ENCODE assay signal across 13 mouse cellular contexts in genomic region chr2:151571873-151572700, GRCm38 (mm10). TPM values are rescaled to one million over a fixed set of nuclear protein-coding genes. Genes with fewer than 3 reads are reported as not detected.
DNase-seq lines count a peak whose midpoint lies in the region; ATAC-seq and TF ChIP-seq lines count a peak whose summit lies in the region.
"Had no signal": no experiment of that assay in that cellular context is flagged by ENCODE, and none has a peak within 500 bp of the region (broad histone marks: within the 10 kb centered on the region; RNA-seq: fewer than 3 reads in every experiment).

Sdcbp2 (plus strand) TSS chr2:151572622.

- WGBS in stomach, postnatal 0 days = 49% methylated on average over 17 of the region's 17 CpGs

- no peak for DNase-seq in layer of hippocampus, adult 2 months (ENCODE audit: low spot score in 2 of 2)
- no peak for DNase-seq in layer of hippocampus, adult 9-11 months
- DNase-seq in T-cell, adult 2 months (ENCODE audit: low spot score) = peak; percentile 32
- peak; percentile 22 to 46 for DNase-seq in lung, adult 18-20 months
- peak; percentile 94 for DNase-seq in stomach, postnatal 0 days (ENCODE audit: low spot score)
- DNase-seq in layer of hippocampus, adult 18-20 months (ENCODE audit: low spot score in 2 of 2) = no peak
- no peak for DNase-seq in right cerebral cortex, postnatal 10 days (ENCODE audit: low spot score in 2 of 2)
- DNase-seq: adrenal gland, adult 8-10 months; cerebellum, adult 11-12 months; kidney, postnatal 4 days; liver had no signal

- TF ChIP-seq EP300 in stomach, postnatal 0 days (optimal IDR thresholded peaks at IDR 0.05) = no peak

- peaks cover 7% of the 10 kb centered on the region; the same call in 1 of the 2 replicates for H3K4me1 ChIP-seq in stomach, postnatal 0 days (replicated peaks; ENCODE audit: control insufficient read depth, insufficient read depth)

- peak within 1 kb of the TSS; percentile 58 for H3K9ac ChIP-seq in stomach, postnatal 0 days (ENCODE audit: low read length)

- no peak within 1 kb of the TSS for H3K4me3 ChIP-seq in layer of hippocampus, adult 2 months
- peak within 1 kb of the TSS; percentile 18 for H3K4me3 ChIP-seq in stomach, postnatal 0 days (ENCODE audit: low read depth, low read length)

- TF ChIP-seq CTCF in layer of hippocampus, adult 2 months (conservative IDR thresholded peaks at IDR 0.05) = no peak
- no peak for TF ChIP-seq CTCF in stomach, postnatal 0 days (IDR thresholded peaks at IDR 0.05; ENCODE audit: low read depth)

- peak; percentile 96 for ATAC-seq in stomach, postnatal 0 days (ENCODE audit: low FRiP score, low TSS enrichment)
- ATAC-seq in frontal cortex, adult (ENCODE audit: low TSS enrichment) = no peak

- peak within 1 kb of the TSS; percentile 35 for H3K4me2 ChIP-seq in stomach, postnatal 0 days (replicated peaks; ENCODE audit: low read depth)

- H3K9me3 ChIP-seq in stomach, postnatal 0 days (ENCODE audit: control insufficient read depth, low read length) = no peaks in the 10 kb centered on the region
- H3K9me3 ChIP-seq: G1E had no signal

- no peaks in the 10 kb centered on the region for H3K27me3 ChIP-seq in stomach, postnatal 0 days (ENCODE audit: control insufficient read depth, insufficient read depth, low read length)

- peak within 1 kb of the TSS; percentile 99 for H3K27ac ChIP-seq in layer of hippocampus, adult 2 months
- H3K27ac ChIP-seq in stomach, postnatal 0 days (replicated peaks) = peak within 1 kb of the TSS; percentile 77

- no peaks in the 10 kb centered on the region for H3K36me3 ChIP-seq in stomach, postnatal 0 days (ENCODE audit: control insufficient read depth, insufficient read depth, low read length)

RNA-seq across cellular contexts. Expression of gene Sdcbp2, which starts in this region (rescaled TPM):
- total RNA-seq in layer of hippocampus, adult 2 months (2021) = 1 to 10 TPM; 1.4 to 2.1 TPM
- polyA plus RNA-seq in stomach, postnatal 0 days (2015; fragmentation: Nextera tagmentation; extraction: Ambion mirVana) = 156 and 169 TPM in 2 replicates
- 1 to 10 TPM; 1.7 to 2.5 TPM for total RNA-seq in layer of hippocampus, adult 18-20 months (2021)
- total RNA-seq: G1E had no signal

Comparison
In these comparisons a context has a peak if more than half of its experiments do, and no peak if none do; other contexts are left out.
1. DNase-seq: peak in T-cell, adult 2 months (single experiment), lung, adult 18-20 months (2 of 2) and stomach, postnatal 0 days (single experiment); none in layer of hippocampus, adult 2 months (0 of 2), layer of hippocampus, adult 9-11 months (single experiment), layer of hippocampus, adult 18-20 months (0 of 2) and right cerebral cortex, postnatal 10 days (0 of 2).